Mouse (Mus musculus): ENCODE data around the gene Sestd1. TPM values are rescaled to one million over a fixed set of nuclear protein-coding genes. Genes with fewer than 3 reads are reported as not detected.

Gene Sestd1
- polyA plus RNA-seq, 1 experiment from 2014 or later, result 36.2 TPM

DNA sequence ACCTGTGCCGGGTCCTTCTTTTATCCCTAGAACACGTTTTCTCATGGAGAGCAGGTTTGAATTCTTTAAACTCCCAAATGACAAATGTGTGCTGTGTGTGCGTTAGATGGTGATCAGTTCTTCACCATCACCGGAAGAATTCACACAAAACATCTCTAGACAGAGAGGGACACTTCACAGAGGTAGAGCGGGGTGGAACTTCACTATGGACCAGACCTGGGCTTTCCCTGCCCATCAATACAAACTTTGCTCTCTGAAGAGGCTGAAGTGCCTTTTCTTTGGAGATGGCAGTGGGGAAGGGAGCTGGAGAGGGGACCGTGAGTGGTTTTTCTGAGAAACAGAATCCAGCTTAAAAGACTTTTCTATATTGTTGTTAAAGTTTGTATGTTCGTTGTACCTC is 111.6 kb downstream of the Sestd1 start:
- no peaks in the 10 kb centered on the region for H3K27me3 ChIP-seq
- in situ Hi-C loops (cut with MboI; ENCODE audit: low pct_unique_long_range_greater_than_20kb), result no loop called here

GRCm38 (mm10) chr2:77168081-77168685 is 112.2 kb downstream of the Sestd1 start:
- in situ Hi-C loops (cut with MboI; ENCODE audit: low pct_unique_long_range_greater_than_20kb), result no loop called here
- no peaks in the 10 kb centered on the region for H3K27me3 ChIP-seq
- CTCF ChIA-PET, result no interaction called here
- DNase-seq (ENCODE audit: low read depth, low spot score), result no peak
- POLR2A ChIA-PET, result no interaction called here
- TF ChIP-seq CTCF (IDR thresholded peaks at IDR 0.05), result no peak
- ATAC-seq, result no peak

More for the DNA sequence above, 111.6 kb downstream of the Sestd1 start:
- ATAC-seq (no peak), DNase-seq (ENCODE audit: low read depth, low spot score) (no peak)
- POLR2A ChIA-PET, result no interaction called here
- no peak for TF ChIP-seq CTCF (IDR thresholded peaks at IDR 0.05)
- CTCF ChIA-PET, result no interaction called here

GRCm38 (mm10) chr2:77166366-77166765 is 114.0 kb downstream of the Sestd1 start:
- ChIA-PET CTCF (interaction anchor here (1.2 to 1.6 kb wide), 2 partner anchors 37 to 41 kb away, joined by 3 read pairs; no protein-coding TSS in a partner anchor), POLR2A (no interaction called here)
- in situ Hi-C loops (cut with MboI; ENCODE audit: low pct_unique_long_range_greater_than_20kb), result no loop called here
- no peaks in the 10 kb centered on the region for H3K27me3 ChIP-seq
- DNase-seq (ENCODE audit: low read depth, low spot score) (peak; percentile 49), ATAC-seq (peak; percentile 74)
- no peak for TF ChIP-seq CTCF (IDR thresholded peaks at IDR 0.05)

DNA sequence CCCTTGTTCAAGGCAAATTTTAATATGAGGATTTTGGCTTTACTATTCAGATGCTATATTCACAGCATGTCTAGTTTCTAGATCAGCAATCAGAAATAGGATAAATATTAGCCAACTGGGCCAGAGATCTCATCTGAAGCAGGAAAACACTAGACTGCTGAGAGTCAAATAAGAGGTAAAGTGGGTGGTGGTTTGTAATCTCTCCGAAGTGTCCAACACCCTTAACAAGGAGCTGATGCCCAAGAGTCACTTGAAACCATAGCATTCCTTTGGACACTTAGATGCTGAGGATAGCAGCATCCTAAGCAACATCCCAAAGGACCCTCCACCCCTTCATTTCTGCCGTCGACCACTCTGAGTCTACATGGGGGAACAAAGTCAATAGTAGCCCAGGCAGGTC is 115.7 kb downstream of the Sestd1 start:
- ChIA-PET CTCF (interaction anchor here (1.0 to 1.7 kb wide), 2 partner anchors 11 to 15 kb away, joined by 3 read pairs; no protein-coding TSS in a partner anchor), POLR2A (no interaction called here)
- ATAC-seq (no peak), DNase-seq (ENCODE audit: low read depth, low spot score) (no peak)
- TF ChIP-seq CTCF (IDR thresholded peaks at IDR 0.05), result no peak
- H3K27me3 ChIP-seq, result no peaks in the 10 kb centered on the region
- in situ Hi-C loops (cut with MboI; ENCODE audit: low pct_unique_long_range_greater_than_20kb), result no loop called here

- no peak for ATAC-seq
- ChIA-PET CTCF (interaction anchor here (1.4 to 1.7 kb wide), 2 partner anchors 12 to 16 kb away, joined by 3 read pairs; no protein-coding TSS in a partner anchor), POLR2A (no interaction called here)
- no peak for DNase-seq (ENCODE audit: low read depth, low spot score)
- no peak for TF ChIP-seq CTCF (IDR thresholded peaks at IDR 0.05)
- in situ Hi-C loops (cut with MboI; ENCODE audit: low pct_unique_long_range_greater_than_20kb), result no loop called here
- H3K27me3 ChIP-seq, result no peaks in the 10 kb centered on the region
These were observed 117.0 kb downstream of the Sestd1 start for GRCm38 (mm10) chr2:77163381-77163780.

GRCm38 (mm10) chr2:77162135-77162534 is 118.3 kb downstream of the Sestd1 start:
- in situ Hi-C loops (cut with MboI; ENCODE audit: low pct_unique_long_range_greater_than_20kb), result no loop called here
- TF ChIP-seq CTCF (IDR thresholded peaks at IDR 0.05), result no peak
- POLR2A ChIA-PET, result no interaction called here
- no peaks in the 10 kb centered on the region for H3K27me3 ChIP-seq
- DNase-seq (ENCODE audit: low read depth, low spot score), result no peak
- ATAC-seq, result no peak
- CTCF ChIA-PET, result no interaction called here

- DNase-seq (ENCODE audit: low read depth, low spot score) (no peak), ATAC-seq (no peak)
- ChIA-PET POLR2A (interaction anchor here (0.7 kb wide), 1 partner anchor 12 kb away, joined by 3 read pairs; no protein-coding TSS in a partner anchor), CTCF (interaction anchor here (0.7 to 2.1 kb wide), 3 partner anchors 8 to 12 kb away, joined by 3 to 7 read pairs (median 4); no protein-coding TSS in a partner anchor)
- in situ Hi-C loops (cut with MboI; ENCODE audit: low pct_unique_long_range_greater_than_20kb), result no loop called here
- TF ChIP-seq CTCF (IDR thresholded peaks at IDR 0.05), result no peak
- H3K27me3 ChIP-seq, result no peaks in the 10 kb centered on the region
These were observed 122.8 kb downstream of the Sestd1 start for GRCm38 (mm10) chr2:77157546-77157945.

DNA sequence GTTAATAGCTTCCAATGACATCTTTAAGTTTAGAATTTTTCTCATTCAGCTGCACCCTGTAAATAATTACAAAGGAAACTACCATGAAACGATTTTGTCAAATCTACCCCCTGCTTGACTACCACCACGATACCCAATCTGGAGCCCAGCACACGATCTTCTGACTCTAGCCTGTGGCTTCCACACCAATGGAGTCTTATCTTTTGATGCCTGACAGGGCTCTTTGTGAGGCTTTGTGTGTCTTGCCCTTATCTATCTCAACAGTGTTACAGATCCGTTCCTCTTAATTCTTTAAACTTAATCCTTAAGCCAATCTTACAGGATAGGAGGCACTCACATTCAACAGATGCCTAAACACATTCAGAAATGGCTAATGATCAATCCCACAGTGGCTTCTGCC is 126.3 kb downstream of the Sestd1 start:
- TF ChIP-seq CTCF (IDR thresholded peaks at IDR 0.05), result no peak
- in situ Hi-C loops (cut with MboI; ENCODE audit: low pct_unique_long_range_greater_than_20kb), result no loop called here
- ChIA-PET CTCF (interaction anchor here (0.9 to 1.4 kb wide), 2 partner anchors 10 to 18 kb away, joined by 3 read pairs; no protein-coding TSS in a partner anchor), POLR2A (interaction anchor here (0.6 kb wide), 1 partner anchor 17 kb away, joined by 5 read pairs; no protein-coding TSS in a partner anchor)
- no peak for DNase-seq (ENCODE audit: low read depth, low spot score)
- H3K27me3 ChIP-seq, result no peaks in the 10 kb centered on the region
- no peak for ATAC-seq

DNA sequence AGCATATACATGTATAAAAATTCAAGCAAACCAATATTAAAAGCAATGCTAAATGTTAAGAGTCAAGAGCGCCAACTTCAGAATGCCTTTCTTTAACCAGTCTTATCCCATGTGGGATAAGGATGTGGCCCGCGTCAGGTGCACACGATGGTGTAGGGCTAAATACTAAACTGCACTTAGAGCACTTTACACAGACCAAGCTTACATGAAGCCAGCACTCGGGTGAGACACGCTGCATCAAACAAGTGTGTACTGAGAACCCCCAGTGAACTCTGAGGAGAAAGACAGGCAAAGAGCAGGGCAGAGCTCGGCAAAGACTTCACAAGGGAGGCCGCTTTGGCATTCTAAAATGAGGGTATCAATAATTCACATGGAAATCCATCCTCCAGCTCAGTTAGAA is 129.1 kb downstream of the Sestd1 start:
- ChIA-PET POLR2A (no interaction called here), CTCF (no interaction called here)
- in situ Hi-C loops (cut with MboI; ENCODE audit: low pct_unique_long_range_greater_than_20kb), result no loop called here
- DNase-seq (ENCODE audit: low read depth, low spot score), result no peak
- TF ChIP-seq CTCF (IDR thresholded peaks at IDR 0.05), result no peak
- no peak for ATAC-seq
- no peaks in the 10 kb centered on the region for H3K27me3 ChIP-seq

- CTCF ChIA-PET, result interaction anchor here (2.0 kb wide), 1 partner anchor 9 kb away, joined by 7 read pairs; no protein-coding TSS in a partner anchor
- in situ Hi-C loops (cut with MboI; ENCODE audit: low pct_unique_long_range_greater_than_20kb), result no loop called here
- POLR2A ChIA-PET, result no interaction called here
- DNase-seq (ENCODE audit: low read depth, low spot score) (no peak), ATAC-seq (no peak)
- no peaks in the 10 kb centered on the region for H3K27me3 ChIP-seq
- TF ChIP-seq CTCF (IDR thresholded peaks at IDR 0.05), result no peak
These were observed 130.8 kb downstream of the Sestd1 start for GRCm38 (mm10) chr2:77149576-77149975.

- ATAC-seq (no peak), DNase-seq (ENCODE audit: low read depth, low spot score) (no peak)
- no peaks in the 10 kb centered on the region for H3K27me3 ChIP-seq
- in situ Hi-C loops (cut with MboI; ENCODE audit: low pct_unique_long_range_greater_than_20kb), result no loop called here
- ChIA-PET POLR2A (no interaction called here), CTCF (no interaction called here)
- no peak for TF ChIP-seq CTCF (IDR thresholded peaks at IDR 0.05)
These were observed 132.2 kb downstream of the Sestd1 start for GRCm38 (mm10) chr2:77148215-77148614.

Measured in Patski (cell line).